Comparison of ENCODE assay signal across 8 mouse cellular contexts in genomic region chr12:69198164-69198535, GRCm38 (mm10). TPM values are rescaled to one million over a fixed set of nuclear protein-coding genes. Genes with fewer than 3 reads are reported as not detected.
DNase-seq lines count a peak whose midpoint lies in the region; ATAC-seq and TF ChIP-seq lines count a peak whose summit lies in the region.

Gene Dnaaf2 (minus strand): TSS chr12:69198429.

- peak within 1 kb of the TSS; percentile 92 for H3K9ac ChIP-seq in heart, embryonic 14.5 days (ENCODE audit: low read length)
- peak within 1 kb of the TSS; percentile 83 for H3K9ac ChIP-seq in kidney, postnatal 0 days (ENCODE audit: low read depth, low read length)
- H3K9ac ChIP-seq in liver, embryonic 11.5 days (ENCODE audit: low read depth, low read length), result peak within 1 kb of the TSS; percentile 96
- H3K9ac ChIP-seq in midbrain, postnatal 0 days (replicated peaks; ENCODE audit: low read length, poor library complexity, severe bottlenecking), result peak within 1 kb of the TSS; percentile 86
- peak within 1 kb of the TSS; percentile 79 for H3K9ac ChIP-seq in stomach, postnatal 0 days (ENCODE audit: low read length)

- peaks cover 36% of the 10 kb centered on the region for H3K4me1 ChIP-seq in E14TG2a.4 (replicated peaks; ENCODE audit: low read depth, low read length)
- peaks cover 5% of the 10 kb centered on the region for H3K4me1 ChIP-seq in embryonic fibroblast, embryonic 13.5 days (ENCODE audit: control insufficient read depth, insufficient read depth, low read length)
- peaks cover 0 to 19% of the 10 kb centered on the region in 2 experiments; a peak in 3 of 4 replicates for H3K4me1 ChIP-seq in heart, embryonic 14.5 days (ENCODE audit: control insufficient read depth in 2 of 2, insufficient read depth in 2 of 2, low read length in 2 of 2)
- H3K4me1 ChIP-seq in kidney, postnatal 0 days (replicated peaks; ENCODE audit: insufficient read depth, low read length), result peaks cover 8% of the 10 kb centered on the region
- peaks cover 14% of the 10 kb centered on the region for H3K4me1 ChIP-seq in liver, embryonic 11.5 days (replicated peaks; ENCODE audit: control insufficient read depth, insufficient read depth, low read length)
- H3K4me1 ChIP-seq in midbrain, postnatal 0 days (ENCODE audit: insufficient read depth, low read length), result peaks cover 3% of the 10 kb centered on the region; the same call in 1 of the 2 replicates
- 0 out of 2 replicates have a peak, but pooled peaks cover 2% of the 10 kb centered on the region for H3K4me1 ChIP-seq in stomach, postnatal 0 days (replicated peaks; ENCODE audit: control insufficient read depth, insufficient read depth)

- no peaks in the 10 kb centered on the region for H3K9me3 ChIP-seq in E14TG2a.4 (ENCODE audit: low read length)
- H3K9me3 ChIP-seq in heart, embryonic 14.5 days (ENCODE audit: control insufficient read depth, low read length), result no peaks in the 10 kb centered on the region
- no peaks in the 10 kb centered on the region for H3K9me3 ChIP-seq in kidney, postnatal 0 days (replicated peaks; ENCODE audit: low read length)
- no peaks in the 10 kb centered on the region for H3K9me3 ChIP-seq in liver, embryonic 11.5 days (ENCODE audit: control insufficient read depth, low read length)
- no peaks in the 10 kb centered on the region for H3K9me3 ChIP-seq in midbrain, postnatal 0 days (ENCODE audit: low read length)
- no peaks in the 10 kb centered on the region for H3K9me3 ChIP-seq in stomach, postnatal 0 days (ENCODE audit: control insufficient read depth, low read length)

- no peak for TF ChIP-seq EP300 in stomach, postnatal 0 days (optimal IDR thresholded peaks at IDR 0.05)

- peak within 1 kb of the TSS; percentile 94 for H3K4me3 ChIP-seq in E14TG2a.4 (replicated peaks; ENCODE audit: low read length)
- H3K4me3 ChIP-seq in embryonic fibroblast, embryonic 13.5 days (ENCODE audit: insufficient read depth, low read length), result peak within 1 kb of the TSS; percentile 59
- peak within 1 kb of the TSS; percentile 74 to 98 for H3K4me3 ChIP-seq in heart, embryonic 14.5 days (ENCODE audit: control insufficient read depth in 1 of 2, insufficient read depth in 1 of 2, low read depth in 1 of 2, low read length in 2 of 2)
- peak within 1 kb of the TSS; percentile 92 for H3K4me3 ChIP-seq in kidney, postnatal 0 days (replicated peaks; ENCODE audit: low read depth, low read length)
- H3K4me3 ChIP-seq in liver, embryonic 11.5 days (ENCODE audit: low read depth, low read length), result peak within 1 kb of the TSS; percentile 99
- H3K4me3 ChIP-seq in midbrain, postnatal 0 days (ENCODE audit: low read depth, low read length), result peak within 1 kb of the TSS; percentile 94
- peak within 1 kb of the TSS; percentile 92 for H3K4me3 ChIP-seq in stomach, postnatal 0 days (ENCODE audit: low read depth, low read length)

- 1% methylated on average over 18 of the region's 18 CpGs for WGBS in heart, embryonic 14.5 days
- 0% methylated on average over 18 of the region's 18 CpGs for WGBS in kidney, postnatal 0 days
- WGBS in liver, embryonic 11.5 days, result under 1% methylated on average over 18 of the region's 18 CpGs
- under 1% methylated on average over 18 of the region's 18 CpGs for WGBS in midbrain, postnatal 0 days
- under 1% methylated on average over 18 of the region's 18 CpGs for WGBS in stomach, postnatal 0 days

- no peak for TF ChIP-seq CTCF in E14TG2a.4 (conservative IDR thresholded peaks at IDR 0.05; ENCODE audit: low read length)
- TF ChIP-seq CTCF in embryonic fibroblast, embryonic 13.5 days (IDR thresholded peaks at IDR 0.05; ENCODE audit: borderline replicate concordance, insufficient read depth, low read length), result no peak
- no peak for TF ChIP-seq CTCF in kidney, postnatal 0 days (IDR thresholded peaks at IDR 0.05; ENCODE audit: low read depth)
- no peak for TF ChIP-seq CTCF in midbrain, postnatal 0 days (IDR thresholded peaks at IDR 0.05)
- TF ChIP-seq CTCF in stomach, postnatal 0 days (IDR thresholded peaks at IDR 0.05; ENCODE audit: low read depth), result no peak

- H3K4me2 ChIP-seq in heart, embryonic 14.5 days (ENCODE audit: low read length), result peak within 1 kb of the TSS; percentile 94
- H3K4me2 ChIP-seq in kidney, postnatal 0 days (ENCODE audit: low read length), result peak within 1 kb of the TSS; percentile 71
- H3K4me2 ChIP-seq in liver, embryonic 11.5 days, result peak within 1 kb of the TSS; percentile 82
- H3K4me2 ChIP-seq in midbrain, postnatal 0 days (ENCODE audit: low read depth, low read length, poor library complexity, severe bottlenecking), result peak within 1 kb of the TSS; percentile 91
- peak within 1 kb of the TSS; percentile 89 for H3K4me2 ChIP-seq in stomach, postnatal 0 days (replicated peaks; ENCODE audit: low read depth)

- ATAC-seq in heart, embryonic 14.5 days (ENCODE audit: insufficient number of reproducible peaks, insufficient read depth, low FRiP score, low read depth), result peak; percentile 8; the same call in 1 of the 2 replicates
- ATAC-seq in kidney, postnatal 0 days (replicated peaks; ENCODE audit: low FRiP score, low read depth), result peak; percentile 62
- ATAC-seq in liver, embryonic 11.5 days (replicated peaks; ENCODE audit: low FRiP score), result peak; percentile 42
- ATAC-seq in midbrain, postnatal 0 days (ENCODE audit: low FRiP score), result peak; percentile 41; the same call in 1 of the 2 replicates
- peak; percentile 30 for ATAC-seq in stomach, postnatal 0 days (ENCODE audit: low FRiP score, low TSS enrichment)

- no peak; the same call in 1 of the 2 replicates for TF ChIP-seq POLR2A in embryonic fibroblast, embryonic 13.5 days (IDR thresholded peaks at IDR 0.05; ENCODE audit: low read depth, low read length)

- DNase-seq in adrenal gland, postnatal 36 days, result peak; percentile 89
- peak; percentile 87 for DNase-seq in kidney, postnatal 0 days (ENCODE audit: low spot score)
- peak; percentile 82 for DNase-seq in liver, embryonic 11.5 days (ENCODE audit: low spot score)
- DNase-seq in midbrain, postnatal 0 days (ENCODE audit: low spot score), result peak; percentile 79
- peak; percentile 78 for DNase-seq in stomach, postnatal 0 days (ENCODE audit: low spot score)

- H3K27ac ChIP-seq in embryonic fibroblast, embryonic 13.5 days (ENCODE audit: insufficient read depth, low read length), result peak within 1 kb of the TSS; percentile 77
- peak within 1 kb of the TSS; percentile 87 to 93 for H3K27ac ChIP-seq in heart, embryonic 14.5 days (replicated peaks in 1 of 2; ENCODE audit: control insufficient read depth in 1 of 2, insufficient read depth in 1 of 2, low read depth in 2 of 2, low read length in 2 of 2)
- peak within 1 kb of the TSS; percentile 91 for H3K27ac ChIP-seq in kidney, postnatal 0 days
- H3K27ac ChIP-seq in liver, embryonic 11.5 days (ENCODE audit: low read depth, low read length), result peak within 1 kb of the TSS; percentile 89
- peak within 1 kb of the TSS; percentile 94 for H3K27ac ChIP-seq in midbrain, postnatal 0 days (ENCODE audit: low read depth, low read length)
- H3K27ac ChIP-seq in stomach, postnatal 0 days (replicated peaks), result peak within 1 kb of the TSS; percentile 92

- peaks cover 38% of the 10 kb centered on the region for H3K36me3 ChIP-seq in E14TG2a.4 (ENCODE audit: insufficient read depth, low read length)
- H3K36me3 ChIP-seq in heart, embryonic 14.5 days (ENCODE audit: control insufficient read depth, insufficient read depth, low read length), result peaks cover 40% of the 10 kb centered on the region
- peaks cover 10% of the 10 kb centered on the region; the same call in 1 of the 2 replicates for H3K36me3 ChIP-seq in kidney, postnatal 0 days (ENCODE audit: insufficient read depth, low read length)
- H3K36me3 ChIP-seq in liver, embryonic 11.5 days (ENCODE audit: control insufficient read depth, insufficient read depth, low read length), result peaks cover 20% of the 10 kb centered on the region; the same call in 1 of the 2 replicates
- no peaks in the 10 kb centered on the region; the same call in 1 of the 2 replicates for H3K36me3 ChIP-seq in midbrain, postnatal 0 days (ENCODE audit: insufficient read depth, low read length)
- H3K36me3 ChIP-seq in stomach, postnatal 0 days (ENCODE audit: control insufficient read depth, insufficient read depth, low read length), result 0 out of 2 replicates have a peak, but pooled peaks cover 3% of the 10 kb centered on the region

- H3K27me3 ChIP-seq in E14TG2a.4 (ENCODE audit: insufficient read depth, low read length), result peaks cover 6% of the 10 kb centered on the region; the same call in 1 of the 2 replicates
- H3K27me3 ChIP-seq in heart, embryonic 14.5 days (ENCODE audit: control insufficient read depth, insufficient read depth, low read length), result no peaks in the 10 kb centered on the region
- no peaks in the 10 kb centered on the region for H3K27me3 ChIP-seq in kidney, postnatal 0 days (ENCODE audit: insufficient read depth, low read length)
- no peaks in the 10 kb centered on the region for H3K27me3 ChIP-seq in liver, embryonic 11.5 days (replicated peaks; ENCODE audit: control insufficient read depth, insufficient read depth, low read length)
- no peaks in the 10 kb centered on the region for H3K27me3 ChIP-seq in midbrain, postnatal 0 days (ENCODE audit: insufficient read depth, low read length)
- no peaks in the 10 kb centered on the region for H3K27me3 ChIP-seq in stomach, postnatal 0 days (ENCODE audit: control insufficient read depth, insufficient read depth, low read length)

RNA-seq across cellular contexts. Expression of gene Dnaaf2, which starts in this region (rescaled TPM):
- 1 to 10 TPM in 1 of 2 experiments, under 1 TPM in 1; 0.93 to 1.2 TPM for total RNA-seq in adrenal gland, postnatal 36 days (2021)
- 1.9 and 2.8 TPM in 2 replicates for polyA plus RNA-seq in embryonic fibroblast, embryonic 13.5 days (2011; ENCODE audit: insufficient read length, low read depth, missing spikeins)
- polyA plus RNA-seq in heart, embryonic 14.5 days (2014; fragmentation: Nextera tagmentation; extraction: Ambion mirVana), result 6.7 and 7.7 TPM in 2 replicates
- polyA plus RNA-seq in kidney, postnatal 0 days (2015; fragmentation: Nextera tagmentation; extraction: Ambion mirVana), result 7.4 and 7.5 TPM in 2 replicates
- polyA plus RNA-seq in liver, embryonic 11.5 days (2014; fragmentation: Nextera tagmentation; extraction: Ambion mirVana), result 12.2 and 14.0 TPM in 2 replicates
- 5.0 and 6.1 TPM in 2 replicates for total RNA-seq in midbrain, postnatal 0 days (2014; rRNA removed)
- 8.0 and 9.4 TPM in 2 replicates for polyA plus RNA-seq in midbrain, postnatal 0 days (2015; fragmentation: Nextera tagmentation; extraction: Ambion mirVana)
- 4.0 and 5.2 TPM in 2 replicates for polyA plus RNA-seq in stomach, postnatal 0 days (2015; fragmentation: Nextera tagmentation; extraction: Ambion mirVana)

Comparison
In these comparisons a context has a peak if more than half of its experiments do, and no peak if none do; other contexts are left out.
1. Peak in every context shown above with its lines: DNase-seq, ATAC-seq, H3K4me3 ChIP-seq and H3K27ac ChIP-seq.
2. ATAC-seq: peak in every context shown above with its lines; median percentile 62 in kidney, postnatal 0 days; 42 in liver, embryonic 11.5 days; 41 in midbrain, postnatal 0 days; 30 in stomach, postnatal 0 days; 8 in heart, embryonic 14.5 days.